Mouse (Mus musculus): ENCODE measurements around the gene Prf1. TPM values are rescaled to one million over a fixed set of nuclear protein-coding genes. Genes with fewer than 3 reads are reported as not detected.

The Prf1 gene
- polyA plus RNA-seq, 1 experiment from 2014 or later, result 0.06 TPM

DNA sequence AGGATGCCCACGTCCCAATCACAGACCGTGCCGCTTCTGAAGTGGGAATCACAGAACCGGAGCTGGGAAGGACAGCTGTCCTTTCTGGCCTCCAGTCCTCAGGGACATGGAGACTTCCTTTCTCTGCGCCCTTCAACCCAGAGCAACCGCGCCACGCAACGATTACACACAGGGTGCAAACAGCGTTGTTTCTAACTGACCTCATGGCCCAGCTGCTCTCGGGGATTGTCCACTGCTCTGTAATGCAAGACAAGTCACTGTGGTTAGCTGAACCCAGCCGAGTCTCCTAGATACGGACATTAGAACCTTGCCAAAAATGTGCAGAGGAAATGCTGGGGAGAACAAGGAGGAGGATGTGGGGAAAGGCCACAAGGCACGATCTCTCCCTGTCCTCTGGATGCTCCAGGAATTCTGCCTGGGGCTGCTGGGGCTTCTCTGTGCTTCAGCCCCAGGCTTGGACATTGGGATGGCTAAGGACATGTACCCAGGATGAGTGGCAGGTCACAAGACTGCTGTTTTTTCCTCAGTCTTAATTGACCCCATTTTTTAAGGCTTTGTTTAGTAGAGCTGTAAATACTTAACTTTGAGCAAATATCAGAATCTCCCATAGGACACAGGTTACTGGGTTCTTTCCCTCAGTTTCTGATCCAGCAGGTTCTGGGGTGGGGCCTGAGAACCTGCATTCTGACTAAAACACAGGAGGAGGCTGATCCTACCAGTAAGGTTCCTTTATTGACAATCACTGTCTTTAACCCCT is 19.5 kb upstream of the Prf1 start:
- H3K27me3 ChIP-seq (ENCODE audit: control insufficient read depth, insufficient read depth, low read depth, low read length), result no peaks in the 10 kb centered on the region
- peak; percentile 28; the same call in 1 of the 2 replicates for ATAC-seq (ENCODE audit: low read depth)
- WGBS, result 51% methylated on average over 14 of the region's 14 CpGs
- peak overlapping the region; percentile 42; the same call in 1 of the 2 replicates for H3K9ac ChIP-seq (ENCODE audit: low read length)
- H3K4me2 ChIP-seq (ENCODE audit: low read depth, low read length), result no peak overlapping the region
- H3K4me1 ChIP-seq (replicated peaks; ENCODE audit: control insufficient read depth, insufficient read depth, low read length), result peaks cover 6% of the 10 kb centered on the region
- no peaks in the 10 kb centered on the region for H3K36me3 ChIP-seq (ENCODE audit: control insufficient read depth, insufficient read depth, low read length)
- H3K4me3 ChIP-seq (ENCODE audit: low read length), result no peak overlapping the region
- no peak overlapping the region for H3K27ac ChIP-seq (ENCODE audit: low read length)
- no peaks in the 10 kb centered on the region for H3K9me3 ChIP-seq (ENCODE audit: control insufficient read depth, low read length)

DNA sequence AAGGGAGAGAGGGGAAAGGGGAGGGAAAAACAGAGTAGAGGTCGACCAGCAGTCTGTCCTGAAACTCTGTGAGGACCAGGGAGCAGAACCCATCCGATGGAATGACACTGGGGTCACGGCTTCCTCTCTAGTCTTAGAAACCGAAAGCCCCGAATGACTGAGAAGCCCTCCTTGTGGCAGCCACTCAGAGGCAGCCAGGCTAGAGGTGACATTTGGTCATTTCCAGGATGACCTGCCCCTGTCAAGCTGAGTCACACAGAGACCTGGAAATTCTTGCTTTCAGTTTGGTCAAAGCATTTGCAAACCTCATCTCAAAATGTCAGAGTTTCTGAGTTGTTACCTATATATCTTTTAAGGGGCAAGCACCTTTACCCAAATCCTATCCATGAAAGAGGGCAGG is 16.5 kb upstream of the Prf1 start:
- H3K27ac ChIP-seq (ENCODE audit: low read length), result no peak overlapping the region
- no peaks in the 10 kb centered on the region for H3K36me3 ChIP-seq (ENCODE audit: control insufficient read depth, insufficient read depth, low read length)
- no peak overlapping the region for H3K4me2 ChIP-seq (ENCODE audit: low read depth, low read length)
- H3K9ac ChIP-seq (ENCODE audit: low read length), result no peak overlapping the region
- peaks cover 7% of the 10 kb centered on the region for H3K4me1 ChIP-seq (replicated peaks; ENCODE audit: control insufficient read depth, insufficient read depth, low read length)
- no peaks in the 10 kb centered on the region for H3K9me3 ChIP-seq (ENCODE audit: control insufficient read depth, low read length)
- no peak for ATAC-seq (ENCODE audit: low read depth)
- no peaks in the 10 kb centered on the region for H3K27me3 ChIP-seq (ENCODE audit: control insufficient read depth, insufficient read depth, low read depth, low read length)
- H3K4me3 ChIP-seq (ENCODE audit: low read length), result no peak overlapping the region
- WGBS, result 61% methylated on average over 5 of the region's 5 CpGs

DNA sequence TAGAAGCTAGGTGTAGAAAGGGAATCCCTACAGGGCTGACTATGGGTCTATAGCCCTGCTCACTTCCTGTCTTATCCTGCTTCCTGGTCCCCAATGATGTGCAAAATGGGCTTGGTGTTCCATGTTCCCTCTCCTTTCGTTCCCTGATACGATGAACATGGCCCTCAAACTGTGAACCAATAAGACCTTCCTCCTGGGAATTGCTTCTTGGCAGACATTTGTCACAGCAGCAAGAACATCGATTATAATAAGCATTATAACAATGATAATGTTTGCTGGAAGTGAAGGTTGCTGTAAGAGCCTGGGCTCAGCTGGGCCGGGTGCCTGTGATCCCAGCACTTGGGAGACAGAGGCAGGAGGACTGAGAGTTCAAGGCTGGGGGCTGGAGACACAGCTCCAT is 13.3 kb upstream of the Prf1 start:
- no peaks in the 10 kb centered on the region for H3K27me3 ChIP-seq (ENCODE audit: control insufficient read depth, insufficient read depth, low read depth, low read length)
- no peak for ATAC-seq (ENCODE audit: low read depth)
- no peaks in the 10 kb centered on the region for H3K9me3 ChIP-seq (ENCODE audit: control insufficient read depth, low read length)
- no peak overlapping the region for H3K27ac ChIP-seq (ENCODE audit: low read length)
- WGBS, result 83% methylated on average over 4 of the region's 4 CpGs
- H3K4me2 ChIP-seq (ENCODE audit: low read depth, low read length), result no peak overlapping the region
- H3K36me3 ChIP-seq (ENCODE audit: control insufficient read depth, insufficient read depth, low read length), result no peaks in the 10 kb centered on the region
- H3K9ac ChIP-seq (ENCODE audit: low read length), result no peak overlapping the region
- no peak overlapping the region for H3K4me3 ChIP-seq (ENCODE audit: low read length)
- peaks cover 7% of the 10 kb centered on the region for H3K4me1 ChIP-seq (replicated peaks; ENCODE audit: control insufficient read depth, insufficient read depth, low read length)

DNA sequence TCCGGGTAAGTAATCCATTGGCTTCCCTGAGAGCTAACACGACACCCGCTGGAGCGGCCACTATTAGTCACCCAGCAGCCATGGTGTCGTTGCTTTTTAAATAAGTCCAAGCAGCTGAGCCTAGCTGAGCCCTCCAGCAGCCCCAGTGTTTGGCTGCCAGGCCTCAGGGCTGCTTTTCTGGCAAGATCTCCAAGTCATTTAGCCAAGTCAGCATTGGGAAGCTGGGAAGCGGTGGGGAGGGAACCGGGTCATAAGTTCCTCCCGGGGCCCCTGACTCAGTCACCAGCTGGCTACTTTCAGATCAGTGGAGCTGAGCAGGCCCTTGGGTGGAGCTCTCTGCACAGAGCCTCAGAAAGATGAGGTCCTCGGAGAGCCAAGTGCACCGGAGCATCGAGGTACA is 12.4 kb upstream of the Prf1 start:
- peak; percentile 88 for ATAC-seq (ENCODE audit: low read depth)
- Histone ChIP-seq H3K4me2 (ENCODE audit: low read depth, low read length) (no peak overlapping the region), H3K4me1 (replicated peaks; ENCODE audit: control insufficient read depth, insufficient read depth, low read length) (peaks cover 7% of the 10 kb centered on the region), H3K9me3 (ENCODE audit: control insufficient read depth, low read length) (no peaks in the 10 kb centered on the region), H3K9ac (ENCODE audit: low read length) (no peak overlapping the region), H3K27me3 (ENCODE audit: control insufficient read depth, insufficient read depth, low read depth, low read length) (no peaks in the 10 kb centered on the region), H3K4me3 (ENCODE audit: low read length) (no peak overlapping the region), H3K27ac (ENCODE audit: low read length) (peak overlapping the region; percentile 6), H3K36me3 (ENCODE audit: control insufficient read depth, insufficient read depth, low read length) (no peaks in the 10 kb centered on the region)
- WGBS, result 54% methylated on average over 11 of the region's 11 CpGs

DNA sequence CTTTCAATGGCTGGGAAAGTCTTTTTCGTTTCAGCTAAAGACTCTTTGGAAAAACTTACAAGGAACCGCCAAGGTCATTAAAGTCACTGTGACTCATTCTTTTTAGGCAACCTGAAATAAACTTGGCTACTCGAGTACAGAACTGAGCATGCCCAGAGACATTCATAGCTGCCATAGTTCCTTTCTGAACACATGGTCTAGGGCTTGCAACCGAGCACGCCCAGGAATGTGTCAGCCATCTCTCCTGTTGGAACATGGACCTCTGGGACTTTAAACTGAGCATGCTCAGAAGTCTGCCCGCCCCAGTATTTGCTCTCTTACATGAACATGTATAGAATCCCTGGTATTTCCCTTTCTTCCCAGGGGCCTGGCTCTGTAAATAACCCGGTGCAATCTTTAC is 11.4 kb upstream of the Prf1 start:
- Histone ChIP-seq H3K4me2 (ENCODE audit: low read depth, low read length) (no peak overlapping the region), H3K9ac (ENCODE audit: low read length) (no peak overlapping the region), H3K4me3 (ENCODE audit: low read length) (no peak overlapping the region), H3K27me3 (ENCODE audit: control insufficient read depth, insufficient read depth, low read depth, low read length) (no peaks in the 10 kb centered on the region), H3K36me3 (ENCODE audit: control insufficient read depth, insufficient read depth, low read length) (no peaks in the 10 kb centered on the region), H3K4me1 (replicated peaks; ENCODE audit: control insufficient read depth, insufficient read depth, low read length) (peaks cover 7% of the 10 kb centered on the region), H3K27ac (ENCODE audit: low read length) (peak overlapping the region; percentile 41), H3K9me3 (ENCODE audit: control insufficient read depth, low read length) (no peaks in the 10 kb centered on the region)
- 46% methylated on average over 7 of the region's 7 CpGs for WGBS
- peak; percentile 65 for ATAC-seq (ENCODE audit: low read depth)

DNA sequence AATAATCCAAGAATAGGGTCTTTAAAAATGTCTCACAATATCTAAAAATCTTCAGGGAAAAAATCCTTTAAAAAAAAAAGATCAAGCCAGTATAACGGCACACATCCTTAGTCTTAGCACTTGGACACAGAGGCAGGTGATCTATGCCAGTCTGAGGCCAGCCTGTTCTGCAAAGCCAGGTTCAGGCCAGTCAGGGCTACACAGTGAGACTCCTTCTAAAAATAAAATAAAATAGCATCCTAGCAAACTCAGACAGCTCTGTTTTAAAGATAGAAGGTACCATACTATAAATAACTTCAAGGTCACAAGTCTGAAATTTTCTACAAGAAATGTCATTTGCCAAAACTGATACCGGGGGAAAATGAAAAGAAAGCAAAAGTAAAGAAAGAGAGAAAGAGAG is 7.6 kb upstream of the Prf1 start:
- WGBS, result 69% methylated on average over 2 of the region's 2 CpGs
- no peak overlapping the region for H3K4me3 ChIP-seq (ENCODE audit: low read length)
- no peaks in the 10 kb centered on the region for H3K27me3 ChIP-seq (ENCODE audit: control insufficient read depth, insufficient read depth, low read depth, low read length)
- H3K36me3 ChIP-seq (ENCODE audit: control insufficient read depth, insufficient read depth, low read length), result no peaks in the 10 kb centered on the region
- H3K9me3 ChIP-seq (ENCODE audit: control insufficient read depth, low read length), result no peaks in the 10 kb centered on the region
- no peak overlapping the region for H3K27ac ChIP-seq (ENCODE audit: low read length)
- H3K4me1 ChIP-seq (replicated peaks; ENCODE audit: control insufficient read depth, insufficient read depth, low read length), result peaks cover 4% of the 10 kb centered on the region
- no peak overlapping the region for H3K4me2 ChIP-seq (ENCODE audit: low read depth, low read length)
- no peak overlapping the region for H3K9ac ChIP-seq (ENCODE audit: low read length)
- ATAC-seq (ENCODE audit: low read depth), result no peak

GRCm38 (mm10) chr10:61290479-61290878 is 7.2 kb upstream of the Prf1 start:
- WGBS, result 78% methylated on average over 2 of the region's 2 CpGs
- Histone ChIP-seq H3K4me1 (replicated peaks; ENCODE audit: control insufficient read depth, insufficient read depth, low read length) (peaks cover 4% of the 10 kb centered on the region; the same call in 1 of the 2 replicates), H3K9ac (ENCODE audit: low read length) (no peak overlapping the region), H3K9me3 (ENCODE audit: control insufficient read depth, low read length) (no peaks in the 10 kb centered on the region), H3K27me3 (ENCODE audit: control insufficient read depth, insufficient read depth, low read depth, low read length) (no peaks in the 10 kb centered on the region), H3K36me3 (ENCODE audit: control insufficient read depth, insufficient read depth, low read length) (no peaks in the 10 kb centered on the region), H3K4me3 (ENCODE audit: low read length) (no peak overlapping the region), H3K4me2 (ENCODE audit: low read depth, low read length) (no peak overlapping the region), H3K27ac (ENCODE audit: low read length) (no peak overlapping the region)
- no peak for ATAC-seq (ENCODE audit: low read depth)

- no peak for ATAC-seq (ENCODE audit: low read depth)
- Histone ChIP-seq H3K9ac (ENCODE audit: low read length) (no peak overlapping the region), H3K4me1 (replicated peaks; ENCODE audit: control insufficient read depth, insufficient read depth, low read length) (no peaks in the 10 kb centered on the region), H3K27me3 (ENCODE audit: control insufficient read depth, insufficient read depth, low read depth, low read length) (no peaks in the 10 kb centered on the region), H3K9me3 (ENCODE audit: control insufficient read depth, low read length) (no peaks in the 10 kb centered on the region), H3K27ac (ENCODE audit: low read length) (no peak overlapping the region), H3K36me3 (ENCODE audit: control insufficient read depth, insufficient read depth, low read length) (no peaks in the 10 kb centered on the region), H3K4me3 (ENCODE audit: low read length) (no peak overlapping the region), H3K4me2 (ENCODE audit: low read depth, low read length) (no peak overlapping the region)
- WGBS, result 51% methylated on average over 8 of the region's 8 CpGs
These were observed 3.4 kb upstream of the Prf1 start for GRCm38 (mm10) chr10:61294242-61294641.

DNA sequence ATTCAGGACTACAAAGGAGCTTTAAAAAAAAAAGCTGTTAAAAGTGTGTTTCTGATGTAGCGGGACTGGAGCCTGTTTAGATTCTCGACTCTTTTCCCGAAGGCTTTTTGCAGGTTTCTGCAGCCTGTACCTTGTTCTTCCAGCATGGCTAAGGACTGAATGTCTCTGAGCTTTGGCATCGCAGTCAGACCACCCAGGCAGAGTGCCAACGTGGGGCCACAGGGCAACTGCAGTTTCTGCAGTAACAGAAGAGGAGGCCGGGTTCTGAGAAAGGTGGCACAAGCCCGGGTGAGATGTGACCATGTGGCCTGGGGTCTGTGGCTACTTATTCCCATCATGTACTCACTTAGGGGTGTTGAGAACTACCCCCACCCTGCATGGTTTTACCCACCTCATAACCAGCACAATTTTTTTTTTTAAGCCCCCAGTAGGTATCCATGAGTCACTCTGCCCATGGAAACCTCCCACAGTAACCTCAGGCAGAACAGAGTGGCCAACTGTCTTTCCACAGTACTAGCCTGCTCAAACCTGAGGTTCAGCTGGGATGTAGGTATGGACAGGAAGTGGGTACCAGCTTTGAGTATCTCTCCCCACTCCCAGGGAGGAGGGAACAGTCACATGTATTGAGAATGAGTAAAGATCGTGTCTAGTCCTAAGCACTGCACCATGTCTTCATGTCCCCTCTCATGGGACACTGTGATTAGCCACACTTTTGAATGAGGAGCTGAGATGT is 754 bp upstream of the Prf1 start:
- Histone ChIP-seq H3K4me1 (replicated peaks; ENCODE audit: control insufficient read depth, insufficient read depth, low read length) (no peaks in the 10 kb centered on the region), H3K9me3 (ENCODE audit: control insufficient read depth, low read length) (no peaks in the 10 kb centered on the region), H3K4me3 (ENCODE audit: low read length) (no peak overlapping the region), H3K27me3 (ENCODE audit: control insufficient read depth, insufficient read depth, low read depth, low read length) (no peaks in the 10 kb centered on the region), H3K36me3 (ENCODE audit: control insufficient read depth, insufficient read depth, low read length) (no peaks in the 10 kb centered on the region), H3K4me2 (ENCODE audit: low read depth, low read length) (no peak overlapping the region), H3K27ac (ENCODE audit: low read length) (no peak overlapping the region), H3K9ac (ENCODE audit: low read length) (no peak overlapping the region)
- 53% methylated on average over 8 of the region's 8 CpGs for WGBS
- ATAC-seq (ENCODE audit: low read depth), result no peak

Measured in lung, embryonic 16.5 days (tissue).